Mouse (Mus musculus): ENCODE data around the gene Pdzk1ip1.

GRCm38 (mm10) chr4:115091806-115092205, 3.3 kb downstream of the Pdzk1ip1 start:
- TF ChIP-seq CTCF (IDR thresholded peaks at IDR 0.05; ENCODE audit: low read depth, low read length): no peak
- no peak for TF ChIP-seq TAL1 (conservative IDR thresholded peaks at IDR 0.05; ENCODE audit: low read depth, low read length)
